Mouse (Mus musculus): ENCODE results near the gene Orm3. TPM values are rescaled to one million over a fixed set of nuclear protein-coding genes. Genes with fewer than 3 reads are reported as not detected.
A peak's percentile ranks its signal among the peaks of the same experiment; 100 is the strongest.

Orm3 gene
- total RNA-seq, 2 experiments from 2014 or later = not detected

- intact Hi-C loops (cut with DNase I) = no loop called here
- DNase-seq (ENCODE audit: low spot score in 2 of 2) = no peak
Measured at GRCm38 (mm10) chr4:63359861-63360260, 3.9 kb downstream of the Orm3 start.

- intact Hi-C loops (cut with DNase I) = no loop called here
- no peak for DNase-seq (ENCODE audit: low spot score in 2 of 2)
Measured at GRCm38 (mm10) chr4:63362150-63362549, 6.2 kb downstream of the Orm3 start, which contains the start of gene Orm2. Orm2 (plus strand) TSS chr4:63362449.

- intact Hi-C loops (cut with DNase I) = loop anchor here (2.0 to 5.0 kb wide), 4 partner anchors 40 to 1124 kb away; no protein-coding TSS in a partner anchor
- peak; percentile 86 to 92 for DNase-seq (ENCODE audit: low spot score in 2 of 2)
Measured at GRCm38 (mm10) chr4:63368577-63368976, 12.6 kb downstream of the Orm3 start.

- intact Hi-C loops (cut with DNase I) = no loop called here
- DNase-seq (ENCODE audit: low spot score in 2 of 2) = no peak
Measured at GRCm38 (mm10) chr4:63370897-63371296, 14.9 kb downstream of the Orm3 start.

- intact Hi-C loops (cut with DNase I) = no loop called here
- peak in 1 of 2 experiments; percentile 27 for DNase-seq (ENCODE audit: low spot score in 2 of 2)
Measured at GRCm38 (mm10) chr4:63371890-63372289, 15.9 kb downstream of the Orm3 start.

- intact Hi-C loops (cut with DNase I) = no loop called here
- DNase-seq (ENCODE audit: low spot score in 2 of 2) = no peak
Measured at GRCm38 (mm10) chr4:63373404-63373803, 17.4 kb downstream of the Orm3 start.

- no peak for DNase-seq (ENCODE audit: low spot score in 2 of 2)
Measured at GRCm38 (mm10) chr4:63374331-63374730, 18.4 kb downstream of the Orm3 start.

GRCm38 (mm10) chr4:63375367-63375766, 19.4 kb downstream of the Orm3 start:
- intact Hi-C loops (cut with DNase I) = no loop called here
- DNase-seq (ENCODE audit: low spot score in 2 of 2) = no peak

More at GRCm38 (mm10) chr4:63374331-63374730, 18.4 kb downstream of the Orm3 start:
- intact Hi-C loops (cut with DNase I) = no loop called here

- DNase-seq (ENCODE audit: low spot score in 2 of 2) = no peak
- intact Hi-C loops (cut with DNase I) = no loop called here
Measured at GRCm38 (mm10) chr4:63377483-63377882, 21.5 kb downstream of the Orm3 start.

GRCm38 (mm10) chr4:63382676-63383369, 26.9 kb downstream of the Orm3 start:
- intact Hi-C loops (cut with DNase I) = no loop called here
- no peak for DNase-seq (ENCODE audit: low spot score in 2 of 2)

GRCm38 (mm10) chr4:63383474-63383873, 27.5 kb downstream of the Orm3 start:
- intact Hi-C loops (cut with DNase I) = no loop called here
- no peak for DNase-seq (ENCODE audit: low spot score in 2 of 2)

GRCm38 (mm10) chr4:63384262-63384661, 28.3 kb downstream of the Orm3 start:
- DNase-seq (ENCODE audit: low spot score in 2 of 2) = no peak
- intact Hi-C loops (cut with DNase I) = no loop called here

GRCm38 (mm10) chr4:63385253-63385652, 29.3 kb downstream of the Orm3 start:
- DNase-seq (ENCODE audit: low spot score in 2 of 2) = no peak
- intact Hi-C loops (cut with DNase I) = no loop called here

GRCm38 (mm10) chr4:63385784-63386183, 29.8 kb downstream of the Orm3 start:
- intact Hi-C loops (cut with DNase I) = no loop called here

GRCm38 (mm10) chr4:63388029-63388428, 32.1 kb downstream of the Orm3 start:
- DNase-seq (ENCODE audit: low spot score in 2 of 2) = no peak
- intact Hi-C loops (cut with DNase I) = no loop called here

More at GRCm38 (mm10) chr4:63385784-63386183, 29.8 kb downstream of the Orm3 start:
- DNase-seq (ENCODE audit: low spot score in 2 of 2) = no peak

GRCm38 (mm10) chr4:63389121-63389886, 33.3 kb downstream of the Orm3 start:
- intact Hi-C loops (cut with DNase I) = no loop called here
- DNase-seq (ENCODE audit: low spot score in 2 of 2) = no peak

- intact Hi-C loops (cut with DNase I) = no loop called here
- no peak for DNase-seq (ENCODE audit: low spot score in 2 of 2)
Measured at GRCm38 (mm10) chr4:63389887-63390528, 34.0 kb downstream of the Orm3 start.

- no peak for DNase-seq (ENCODE audit: low spot score in 2 of 2)
- intact Hi-C loops (cut with DNase I) = no loop called here
Measured at GRCm38 (mm10) chr4:63391322-63391721, 35.4 kb downstream of the Orm3 start.

- intact Hi-C loops (cut with DNase I) = no loop called here
- no peak for DNase-seq (ENCODE audit: low spot score in 2 of 2)
Measured at GRCm38 (mm10) chr4:63397981-63398537, 42.1 kb downstream of the Orm3 start.

Data from left cerebral cortex, postnatal 25 days (tissue).